Mouse (Mus musculus): ENCODE results near the gene Secisbp2.

DNA sequence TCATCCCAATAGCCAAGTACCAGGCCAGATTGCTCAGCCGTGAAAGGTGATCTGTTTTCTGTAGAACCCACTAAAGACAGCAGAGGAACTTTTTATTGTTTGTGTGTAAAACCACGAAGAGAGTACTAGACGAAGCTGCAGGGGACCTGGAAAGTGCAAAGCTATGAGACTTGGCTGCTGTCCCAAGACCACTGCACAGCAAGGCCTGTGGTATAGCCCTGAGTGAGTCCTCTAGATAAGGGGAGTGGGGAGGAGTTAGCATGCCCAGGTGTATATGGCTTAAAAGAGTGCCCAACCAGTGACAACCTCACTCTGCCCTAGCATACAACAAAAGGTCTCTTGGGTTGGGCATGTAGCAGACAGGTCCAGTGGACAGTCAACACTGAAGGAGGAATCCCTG, 37.2 kb downstream of the Secisbp2 start:
- TF ChIP-seq CTCF (IDR thresholded peaks at IDR 0.05; ENCODE audit: insufficient read depth, low read length) (no peak), POLR2A (IDR thresholded peaks at IDR 0.05; ENCODE audit: borderline replicate concordance, extremely low read depth, low read depth, low read length) (no peak)

All from lung, adult 2 months (tissue).